Mouse (Mus musculus) embryonic stem cell, embryonic (primary cell): ENCODE measurements around the gene Miip.
"Not testable (repeated sequence)": the region's sequence is repeated elsewhere in the genome, so short reads cannot be mapped to it uniquely, and the experiment has no call there.

Experiments
- CTCF ChIA-PET, 4 experiments: fragments of 300-600 bp in 2 of 4; fragments of 350-600 bp in 2 of 4; sonication (Branson Sonifier 250); formaldehyde crosslinking; loops; one replicate each; lab custom pipeline; 2022; ENCODE audit warnings: inconsistent platforms in 2 of 4; lab: Charles Lee
- POLR2A ChIA-PET, 4 experiments: fragments of 300-600 bp in 2 of 4; fragments of 350-600 bp in 2 of 4; sonication (Branson Sonifier 250); formaldehyde crosslinking; loops; one replicate each; lab custom pipeline; 2022; ENCODE audit warnings: antibody characterized with exemption in 4 of 4, inconsistent platforms in 1 of 4; lab: Charles Lee

Gene Miip

DNA sequence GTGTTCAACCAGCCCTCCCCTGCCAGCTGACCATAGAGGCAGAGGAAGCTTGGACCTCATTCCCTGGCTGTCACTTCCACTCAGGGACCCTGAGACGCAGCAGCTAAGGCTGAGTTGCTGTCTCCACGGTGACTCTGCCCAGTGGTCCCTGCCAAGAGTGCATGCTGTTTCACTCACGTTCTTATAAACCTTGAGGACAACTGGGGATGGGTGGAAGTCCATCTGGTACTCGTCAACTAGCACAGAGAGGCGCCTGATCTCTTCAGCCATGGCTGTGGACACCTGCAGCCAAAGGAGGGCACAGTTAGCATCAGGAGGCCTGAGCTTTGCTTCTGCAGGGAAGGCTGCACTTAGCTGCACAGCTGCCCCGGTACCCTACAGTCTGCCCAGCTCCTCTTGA is 14.4 kb upstream of the Miip start:
- POLR2A ChIA-PET: interaction anchor here in 2 of 4 experiments (0.6 to 3.4 kb wide), 7 partner anchors 9 to 147 kb away, joined by 3 to 16 read pairs (median 4); partner anchors contain the start of genes Fv1 (in 1 of the 2) and Miip (in 1 of the 2)

GRCm38 (mm10) chr4:147881792-147882191 is 13.2 kb upstream of the Miip start:
- CTCF ChIA-PET: interaction anchor here in 1 of 4 experiments (0.6 kb wide), 1 partner anchor 11 kb away, joined by 3 read pairs; no protein-coding TSS in a partner anchor
- POLR2A ChIA-PET: interaction anchor here in 2 of 4 experiments (0.5 to 3.4 kb wide), 7 partner anchors 8 to 33 kb away, joined by 3 to 16 read pairs (median 3); partner anchors contain the start of genes Fv1 (in 1 of the 2) and Miip (in 1 of the 2)

More for the DNA sequence above, 14.4 kb upstream of the Miip start:
- CTCF ChIA-PET: no interaction called here

GRCm38 (mm10) chr4:147879865-147880264 is 11.2 kb upstream of the Miip start:
- POLR2A ChIA-PET: interaction anchor here in 3 of 4 experiments (0.5 to 2.7 kb wide), 11 partner anchors 9 to 158 kb away, joined by 3 to 17 read pairs (median 4); partner anchors contain the start of genes Zfp933 (in 2 of the 3), Clcn6 (in 1 of the 3), Fv1 (in 1 of the 3) and Miip (in 1 of the 3)
- CTCF ChIA-PET: interaction anchor here in 2 of 4 experiments (0.6 to 1.7 kb wide), 3 partner anchors 32 to 65 kb away, joined by 3 to 6 read pairs (median 3); partner anchors contain the start of genes Plod1 (in 1 of the 2) and Zfp933 (in 1 of the 2)

DNA sequence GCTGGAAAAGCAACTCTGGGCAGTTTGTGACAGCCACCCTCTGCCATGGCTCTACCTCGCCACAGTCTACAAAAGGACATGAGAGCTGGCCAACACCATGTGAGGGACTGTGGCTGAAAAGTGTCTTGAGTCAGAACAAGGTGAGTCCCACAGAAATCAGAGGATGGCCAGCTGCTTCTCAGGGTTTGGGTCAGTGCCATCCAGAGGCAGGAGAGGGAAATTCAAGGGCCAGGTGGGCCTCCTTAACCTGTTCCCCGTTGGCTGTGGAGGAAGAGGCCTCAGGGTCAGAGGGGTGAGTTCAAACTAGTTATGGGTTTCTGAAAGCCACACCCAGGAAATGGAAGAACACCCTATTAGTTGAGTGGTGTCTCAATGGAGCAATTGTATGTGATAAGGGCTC is 10.8 kb upstream of the Miip start:
- ChIA-PET POLR2A (interaction anchor here in 2 of 4 experiments (0.7 to 2.7 kb wide), 11 partner anchors 9 to 159 kb away, joined by 3 to 17 read pairs (median 4); partner anchors contain the start of genes Zfp933 (in 2 of the 2), Clcn6 (in 1 of the 2), Fv1 (in 1 of the 2) and Miip (in 1 of the 2)), CTCF (interaction anchor here in 1 of 4 experiments (0.9 to 1.7 kb wide), 3 partner anchors 11 to 65 kb away, joined by 3 to 6 read pairs (median 3); partner anchors contain the start of gene Zfp933)

DNA sequence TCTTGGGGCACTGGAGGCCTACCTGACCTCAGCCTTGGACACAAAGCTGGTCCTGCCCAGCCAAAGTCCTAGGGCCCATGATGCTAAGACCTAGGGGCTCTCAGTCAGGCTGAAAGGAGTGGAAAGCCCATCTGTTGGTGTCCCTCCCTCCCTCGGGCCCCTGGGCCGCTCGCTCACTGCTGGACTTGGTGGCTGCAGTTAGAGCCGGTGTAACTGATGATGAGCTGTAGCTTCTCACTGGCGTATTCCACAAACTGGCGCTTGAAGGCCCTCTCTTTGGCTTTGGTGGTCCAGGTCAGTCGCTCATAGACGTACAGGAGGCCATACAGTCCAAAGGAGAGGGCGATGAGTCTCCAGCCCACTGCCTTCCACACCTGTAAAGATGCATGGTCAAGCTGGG is 9.9 kb upstream of the Miip start:
- CTCF ChIA-PET: interaction anchor here in 1 of 4 experiments (1.0 to 1.7 kb wide), 3 partner anchors 12 to 64 kb away, joined by 3 to 6 read pairs (median 3); no protein-coding TSS in a partner anchor
- POLR2A ChIA-PET: interaction anchor here in 2 of 4 experiments (0.6 to 2.7 kb wide), 7 partner anchors 8 to 30 kb away, joined by 3 to 17 read pairs (median 4); partner anchors contain the start of genes Fv1 (in 1 of the 2), Miip (in 1 of the 2) and Zfp933 (in 1 of the 2)

GRCm38 (mm10) chr4:147875852-147876575 is 7.4 kb upstream of the Miip start:
- ChIA-PET POLR2A (interaction anchor here in 3 of 4 experiments (0.6 to 1.9 kb wide), 7 partner anchors 9 to 63 kb away, joined by 3 to 11 read pairs (median 4); no protein-coding TSS in a partner anchor), CTCF (interaction anchor here in 3 of 4 experiments (0.5 to 0.7 kb wide), 3 partner anchors 8 to 471 kb away, joined by 3 to 4 read pairs (median 4); no protein-coding TSS in a partner anchor)

GRCm38 (mm10) chr4:147869238-147869637 is 622 bp upstream of the Miip start:
- ChIA-PET CTCF (interaction anchor here in 1 of 4 experiments (0.7 kb wide), 1 partner anchor 17 kb away, joined by 3 read pairs; no protein-coding TSS in a partner anchor), POLR2A (interaction anchor here in 2 of 4 experiments (0.6 to 3.5 kb wide), 16 partner anchors 8 to 435 kb away, joined by 3 to 17 read pairs (median 5); partner anchors contain the start of genes Clcn6 (in 1 of the 2), Mfn2 (in 1 of the 2), Mthfr (in 1 of the 2) and Zfp933 (in 1 of the 2))

DNA sequence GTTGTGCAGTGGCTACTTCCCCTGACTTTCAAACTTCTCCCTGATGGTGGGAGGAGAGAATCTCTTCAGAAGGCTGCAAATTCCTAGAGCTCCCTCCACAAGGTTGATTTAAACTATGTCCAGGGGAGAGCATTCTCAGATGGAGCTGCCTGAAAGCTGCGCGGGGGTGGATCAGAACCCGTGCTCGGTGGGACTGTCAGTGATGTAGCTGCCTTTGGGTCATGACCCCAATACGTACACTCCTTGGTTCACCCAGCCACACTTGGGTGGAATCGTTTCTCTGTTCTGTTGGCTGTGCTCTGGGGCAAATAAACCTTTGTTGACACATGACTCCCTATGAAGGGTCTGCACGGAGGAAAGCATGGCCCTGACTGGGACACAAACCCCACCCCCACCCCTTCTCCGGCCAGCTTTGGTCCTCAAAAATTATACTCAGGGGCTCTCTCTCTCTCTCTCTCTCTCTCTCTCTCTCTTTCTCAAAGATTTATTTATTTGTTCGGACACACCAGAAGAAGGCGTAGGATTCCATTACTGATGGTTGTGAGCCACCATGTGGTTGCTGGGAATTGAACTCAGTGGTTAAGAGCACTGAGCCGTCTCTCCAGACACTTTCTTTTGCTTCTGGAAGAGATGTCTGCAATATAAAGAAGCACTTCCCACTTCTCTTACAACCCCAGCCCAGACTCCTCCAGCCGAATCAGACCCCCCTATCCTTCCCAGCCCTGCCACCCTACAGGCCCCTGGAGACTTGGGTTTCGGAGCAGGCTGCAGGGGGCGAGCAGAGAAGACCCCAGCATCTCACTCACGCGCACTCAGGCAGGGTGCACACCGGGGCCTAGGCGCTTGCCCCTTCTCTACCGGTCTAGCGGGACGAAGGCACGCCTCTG is 810 bp downstream of the Miip start:
- POLR2A ChIA-PET: interaction anchor here in 1 of 4 experiments (0.7 to 1.5 kb wide), 10 partner anchors 9 to 69 kb away, joined by 3 to 7 read pairs (median 3); partner anchors contain the start of genes Plod1, Zfp933 and Zfp984
- CTCF ChIA-PET: interaction anchor here in 2 of 4 experiments (0.6 to 0.7 kb wide), 2 partner anchors 8 to 227 kb away, joined by 4 read pairs; no protein-coding TSS in a partner anchor

- CTCF ChIA-PET: not testable (repeated sequence)
- POLR2A ChIA-PET: interaction anchor here in 1 of 4 experiments (0.8 to 1.5 kb wide), 7 partner anchors 10 to 70 kb away, joined by 3 to 7 read pairs (median 3); partner anchors contain the start of genes Plod1 and Zfp984
Measured at GRCm38 (mm10) chr4:147866793-147867192, 1.8 kb downstream of the Miip start.

GRCm38 (mm10) chr4:147866056-147866455 is 2.6 kb downstream of the Miip start:
- ChIA-PET POLR2A (interaction anchor here in 1 of 4 experiments (1.5 kb wide), 1 partner anchor 11 kb away, joined by 7 read pairs; no protein-coding TSS in a partner anchor), CTCF (no interaction called here)

DNA sequence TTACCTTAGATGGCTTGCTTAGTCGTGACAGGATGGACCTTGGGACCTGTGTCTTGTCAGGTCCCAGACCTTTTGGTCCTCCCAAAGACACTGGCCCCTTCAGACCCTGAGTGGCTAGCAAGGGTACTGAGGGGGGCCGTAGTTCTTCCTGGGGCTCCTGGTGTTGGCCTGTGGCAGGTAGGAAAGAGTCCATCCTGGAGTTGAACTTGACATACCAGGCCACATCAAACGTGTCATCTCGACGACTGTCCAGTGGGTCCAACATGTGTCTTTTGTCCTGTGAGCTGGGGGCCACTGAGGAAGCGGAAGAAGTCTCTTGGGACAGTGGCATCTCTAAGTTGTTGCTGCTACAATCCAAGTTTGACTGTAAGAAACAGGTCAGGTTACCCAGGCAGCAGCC is 3.0 kb downstream of the Miip start:
- POLR2A ChIA-PET: no interaction called here
- CTCF ChIA-PET: no interaction called here

- POLR2A ChIA-PET: interaction anchor here in 2 of 4 experiments (0.7 to 2.5 kb wide), 6 partner anchors 8 to 29 kb away, joined by 3 to 11 read pairs (median 4); partner anchors contain the start of gene Zfp933 (in 2 of the 2)
- CTCF ChIA-PET: no interaction called here
Measured at GRCm38 (mm10) chr4:147862051-147862450, 6.6 kb downstream of the Miip start.

- CTCF ChIA-PET: no interaction called here
- POLR2A ChIA-PET: interaction anchor here in 1 of 4 experiments (0.6 to 1.6 kb wide), 4 partner anchors 8 to 59 kb away, joined by 3 to 7 read pairs (median 3); partner anchors contain the start of genes Fv1 and Miip
Measured at GRCm38 (mm10) chr4:147850776-147851175, 17.8 kb downstream of the Miip start.

GRCm38 (mm10) chr4:147848584-147848991 is 20.0 kb downstream of the Miip start:
- ChIA-PET CTCF (interaction anchor here in 1 of 4 experiments (0.6 kb wide), 1 partner anchor 31 kb away, joined by 3 read pairs; no protein-coding TSS in a partner anchor), POLR2A (interaction anchor here in 3 of 4 experiments (0.7 to 2.3 kb wide), 15 partner anchors 10 to 709 kb away, joined by 3 to 6 read pairs (median 3); partner anchors contain the start of genes Fv1 (in 1 of the 3), Mfn2 (in 1 of the 3) and Miip (in 1 of the 3))

- POLR2A ChIA-PET: interaction anchor here in 3 of 4 experiments (0.7 to 2.3 kb wide), 16 partner anchors 11 to 710 kb away, joined by 3 to 6 read pairs (median 3); partner anchors contain the start of genes Fv1 (in 1 of the 3), Mfn2 (in 1 of the 3) and Miip (in 1 of the 3)
- CTCF ChIA-PET: interaction anchor here in 2 of 4 experiments (0.6 kb wide), 2 partner anchors 31 to 1661 kb away, joined by 3 to 4 read pairs; no protein-coding TSS in a partner anchor
Measured at GRCm38 (mm10) chr4:147847614-147848583, 20.7 kb downstream of the Miip start, which contains the start of gene Zfp933. Zfp933 (minus strand) TSS chr4:147848366.
